Mouse (Mus musculus): Measurements from ENCODE around the gene Abcg1. TPM values are rescaled to one million over a fixed set of nuclear protein-coding genes. Genes with fewer than 3 reads are reported as not detected.

Abcg1 gene
- polyA plus RNA-seq, 1 experiment from 2014 or later, result 3.4 TPM

DNA sequence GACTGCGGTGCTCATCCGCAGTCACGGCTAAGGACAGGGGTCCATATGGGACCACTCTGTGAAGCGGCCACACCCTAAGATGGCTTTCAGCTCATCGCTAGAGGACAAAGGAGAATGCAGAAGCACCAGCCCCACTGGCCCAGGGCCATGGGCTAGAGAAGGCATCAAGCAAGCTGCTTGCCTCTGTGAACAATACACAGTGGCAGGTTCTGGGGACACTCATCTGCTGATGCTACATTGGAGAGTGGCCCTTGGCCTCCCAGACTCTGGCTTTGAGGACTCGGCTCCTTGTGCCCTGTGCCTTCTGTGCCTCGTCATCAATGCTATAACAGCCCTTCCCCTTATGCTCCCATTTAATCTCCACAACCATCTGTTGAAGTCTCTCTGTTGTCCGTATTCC lies 36.2 kb upstream of the Abcg1 start:
- WGBS, result 84% methylated on average over 8 of the region's 8 CpGs
- no peak for ATAC-seq
- Histone ChIP-seq H3K9me3 (ENCODE audit: control insufficient read depth) (no peaks in the 10 kb centered on the region), H3K9ac (ENCODE audit: low read depth, low read length) (no peak overlapping the region), H3K4me1 (replicated peaks; ENCODE audit: control insufficient read depth, insufficient read depth, low read length) (no peaks in the 10 kb centered on the region), H3K4me3 (ENCODE audit: low read depth, low read length) (no peak overlapping the region), H3K36me3 (ENCODE audit: control insufficient read depth, insufficient read depth) (no peaks in the 10 kb centered on the region), H3K4me2 (replicated peaks; ENCODE audit: low read depth) (no peak overlapping the region), H3K27me3 (replicated peaks; ENCODE audit: control insufficient read depth, insufficient read depth, low read length) (no peaks in the 10 kb centered on the region), H3K27ac (ENCODE audit: low read depth, low read length) (no peak overlapping the region)
- no peak for TF ChIP-seq CTCF (IDR thresholded peaks at IDR 0.05; ENCODE audit: low read depth)

DNA sequence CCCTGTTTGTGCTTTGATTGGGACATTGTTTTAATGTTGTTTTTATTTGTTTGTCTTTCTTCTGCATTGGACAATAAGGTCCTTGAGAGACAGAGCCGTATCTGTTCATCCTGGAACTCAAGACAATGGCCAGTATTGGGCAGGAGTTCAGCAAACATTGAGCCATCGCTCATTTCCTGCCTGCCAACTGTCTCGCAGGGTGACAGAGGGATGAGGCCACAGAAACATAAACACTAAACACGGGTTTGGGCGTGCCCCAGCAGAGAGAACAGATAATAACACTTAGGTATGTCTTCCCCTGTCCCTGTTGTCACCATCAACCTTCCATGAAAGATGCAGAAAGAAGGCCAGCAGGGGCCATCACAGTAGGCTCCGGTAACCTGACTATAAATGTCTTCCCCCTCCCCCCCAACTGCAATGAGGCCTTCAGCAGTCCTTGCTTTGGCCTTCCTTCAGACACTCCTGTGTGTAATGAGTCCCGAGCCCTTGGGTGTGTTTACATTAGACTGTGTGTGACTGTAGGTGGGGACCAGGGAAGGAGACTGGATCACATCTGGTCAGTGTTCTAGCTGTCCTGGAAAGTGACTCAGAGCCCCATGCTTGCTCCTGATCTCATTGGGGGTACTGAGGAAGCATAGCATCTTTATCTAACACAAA lies 33.2 kb upstream of the Abcg1 start:
- H3K4me3 ChIP-seq (ENCODE audit: low read depth, low read length), result no peak overlapping the region
- H3K4me2 ChIP-seq (replicated peaks; ENCODE audit: low read depth), result no peak overlapping the region
- 34% methylated on average over 7 of the region's 7 CpGs for WGBS
- no peak for ATAC-seq
- H3K27ac ChIP-seq (ENCODE audit: low read depth, low read length), result no peak overlapping the region
- no peaks in the 10 kb centered on the region for H3K9me3 ChIP-seq (ENCODE audit: control insufficient read depth)
- no peak for TF ChIP-seq CTCF (IDR thresholded peaks at IDR 0.05; ENCODE audit: low read depth)
- no peaks in the 10 kb centered on the region for H3K27me3 ChIP-seq (replicated peaks; ENCODE audit: control insufficient read depth, insufficient read depth, low read length)
- no peaks in the 10 kb centered on the region for H3K36me3 ChIP-seq (ENCODE audit: control insufficient read depth, insufficient read depth)
- no peak overlapping the region for H3K9ac ChIP-seq (ENCODE audit: low read depth, low read length)
- no peaks in the 10 kb centered on the region for H3K4me1 ChIP-seq (replicated peaks; ENCODE audit: control insufficient read depth, insufficient read depth, low read length)

DNA sequence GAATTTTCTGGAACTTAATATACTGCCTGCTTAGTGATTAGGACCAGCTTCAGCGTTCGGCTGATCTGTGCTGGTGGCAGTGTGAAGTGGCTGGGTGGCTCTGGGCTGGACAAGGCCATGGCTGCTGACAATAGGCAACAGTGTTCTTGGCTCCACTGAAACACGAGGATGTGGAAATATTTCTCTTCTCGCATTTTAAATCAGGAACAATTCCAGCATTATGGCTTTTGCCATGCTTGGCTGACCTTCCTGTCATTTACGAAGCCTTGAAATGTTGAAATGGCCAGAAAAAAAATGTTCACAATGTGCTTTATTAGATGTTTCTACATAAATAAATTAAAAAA lies 32.7 kb upstream of the Abcg1 start:
- Histone ChIP-seq H3K4me3 (ENCODE audit: low read depth, low read length) (no peak overlapping the region), H3K4me2 (replicated peaks; ENCODE audit: low read depth) (no peak overlapping the region), H3K27me3 (replicated peaks; ENCODE audit: control insufficient read depth, insufficient read depth, low read length) (no peaks in the 10 kb centered on the region), H3K9ac (ENCODE audit: low read depth, low read length) (no peak overlapping the region), H3K36me3 (ENCODE audit: control insufficient read depth, insufficient read depth) (no peaks in the 10 kb centered on the region), H3K9me3 (ENCODE audit: control insufficient read depth) (no peaks in the 10 kb centered on the region), H3K27ac (ENCODE audit: low read depth, low read length) (no peak overlapping the region), H3K4me1 (replicated peaks; ENCODE audit: control insufficient read depth, insufficient read depth, low read length) (no peaks in the 10 kb centered on the region)
- no peak for TF ChIP-seq CTCF (IDR thresholded peaks at IDR 0.05; ENCODE audit: low read depth)
- 70% methylated on average over 5 of the region's 5 CpGs for WGBS
- no peak for ATAC-seq

GRCm38 (mm10) chr17:31026986-31027385 lies 30.5 kb upstream of the Abcg1 start:
- ATAC-seq, result no peak
- Histone ChIP-seq H3K4me1 (replicated peaks; ENCODE audit: control insufficient read depth, insufficient read depth, low read length) (no peaks in the 10 kb centered on the region), H3K27ac (ENCODE audit: low read depth, low read length) (no peak overlapping the region), H3K9me3 (ENCODE audit: control insufficient read depth) (no peaks in the 10 kb centered on the region), H3K9ac (ENCODE audit: low read depth, low read length) (no peak overlapping the region), H3K4me2 (replicated peaks; ENCODE audit: low read depth) (no peak overlapping the region), H3K4me3 (ENCODE audit: low read depth, low read length) (no peak overlapping the region), H3K36me3 (ENCODE audit: control insufficient read depth, insufficient read depth) (no peaks in the 10 kb centered on the region), H3K27me3 (replicated peaks; ENCODE audit: control insufficient read depth, insufficient read depth, low read length) (no peaks in the 10 kb centered on the region)
- 87% methylated on average over 6 of the region's 6 CpGs for WGBS
- TF ChIP-seq CTCF (IDR thresholded peaks at IDR 0.05; ENCODE audit: low read depth), result no peak

DNA sequence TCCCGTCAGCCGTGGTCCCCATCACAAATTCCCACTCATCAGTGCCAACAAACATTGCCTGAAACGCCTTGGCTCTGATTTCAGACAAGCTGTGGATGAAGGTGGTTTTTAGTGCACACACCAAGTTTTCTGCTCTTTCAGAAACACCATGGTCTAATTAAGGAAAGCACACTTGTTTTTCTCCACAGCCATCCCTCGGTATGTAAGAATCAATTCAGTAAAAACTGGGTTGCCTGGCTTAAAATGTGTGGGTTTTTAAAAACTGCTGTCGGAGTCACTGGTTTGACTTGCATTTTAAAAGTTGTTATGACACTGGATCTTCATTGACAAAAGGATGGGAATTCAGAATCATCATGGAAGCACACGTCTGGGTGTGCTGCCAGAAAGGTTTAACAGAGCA lies 29.8 kb upstream of the Abcg1 start:
- H3K4me1 ChIP-seq (replicated peaks; ENCODE audit: control insufficient read depth, insufficient read depth, low read length), result no peaks in the 10 kb centered on the region
- no peaks in the 10 kb centered on the region for H3K9me3 ChIP-seq (ENCODE audit: control insufficient read depth)
- WGBS, result 88% methylated on average over 6 of the region's 6 CpGs
- ATAC-seq, result no peak
- no peak overlapping the region for H3K9ac ChIP-seq (ENCODE audit: low read depth, low read length)
- H3K4me3 ChIP-seq (ENCODE audit: low read depth, low read length), result no peak overlapping the region
- no peak for TF ChIP-seq CTCF (IDR thresholded peaks at IDR 0.05; ENCODE audit: low read depth)
- H3K4me2 ChIP-seq (replicated peaks; ENCODE audit: low read depth), result no peak overlapping the region
- H3K27me3 ChIP-seq (replicated peaks; ENCODE audit: control insufficient read depth, insufficient read depth, low read length), result no peaks in the 10 kb centered on the region
- no peaks in the 10 kb centered on the region for H3K36me3 ChIP-seq (ENCODE audit: control insufficient read depth, insufficient read depth)
- no peak overlapping the region for H3K27ac ChIP-seq (ENCODE audit: low read depth, low read length)

DNA sequence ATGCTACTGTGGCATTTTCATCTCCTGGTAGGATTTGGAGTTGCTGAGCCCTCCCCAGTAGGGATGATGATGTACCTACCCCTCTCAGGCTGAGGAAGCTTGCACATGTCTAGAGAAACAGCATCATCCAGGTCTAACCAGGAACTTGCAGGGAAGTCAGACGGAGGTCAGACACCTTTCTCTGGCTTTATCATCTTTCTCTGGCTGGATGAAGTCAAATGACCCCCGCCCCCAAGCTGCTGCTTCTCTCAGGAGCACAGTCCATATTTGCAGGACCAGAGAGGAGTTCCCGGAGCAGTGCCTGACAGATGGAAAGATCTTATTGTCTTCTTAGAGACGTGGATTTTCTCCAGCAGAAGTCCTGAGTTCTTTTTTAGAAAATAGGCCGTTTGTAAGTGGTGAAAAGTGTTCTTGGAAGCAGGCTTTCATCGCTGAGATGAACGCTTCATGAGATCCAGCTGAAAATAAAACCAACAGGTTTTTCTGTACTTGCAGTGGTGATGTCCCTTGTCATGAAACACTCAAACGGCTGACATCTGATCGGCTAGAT lies 28.6 kb upstream of the Abcg1 start:
- 66% methylated on average over 9 of the region's 9 CpGs for WGBS
- TF ChIP-seq CTCF (IDR thresholded peaks at IDR 0.05; ENCODE audit: low read depth), result no peak
- Histone ChIP-seq H3K27me3 (replicated peaks; ENCODE audit: control insufficient read depth, insufficient read depth, low read length) (no peaks in the 10 kb centered on the region), H3K27ac (ENCODE audit: low read depth, low read length) (no peak overlapping the region), H3K36me3 (ENCODE audit: control insufficient read depth, insufficient read depth) (no peaks in the 10 kb centered on the region), H3K4me3 (ENCODE audit: low read depth, low read length) (no peak overlapping the region), H3K4me1 (replicated peaks; ENCODE audit: control insufficient read depth, insufficient read depth, low read length) (no peaks in the 10 kb centered on the region), H3K9me3 (ENCODE audit: control insufficient read depth) (no peaks in the 10 kb centered on the region), H3K9ac (ENCODE audit: low read depth, low read length) (no peak overlapping the region), H3K4me2 (replicated peaks; ENCODE audit: low read depth) (no peak overlapping the region)
- no peak for ATAC-seq

All from intestine, postnatal 0 days (tissue).